Mouse (Mus musculus) layer of hippocampus, adult 18-20 months (tissue): ENCODE results near the gene Samd1. TPM values are rescaled to one million over a fixed set of nuclear protein-coding genes. Genes with fewer than 3 reads are reported as not detected.

Experiments used
- DNase-seq, 2 experiments: peaks; one replicate each; pipeline ENCODE4 v3.0.0; 2022; ENCODE audit warnings: low spot score in 2 of 2
- microRNA-seq, 2 experiments: library from miRNA; unstranded; fragments of <30 nt; microRNA quantifications; one replicate each; pipeline ENCODE4 v1.2.0; 2021
- total RNA-seq, 2 experiments: library from RNA; stranded (reverse); gene quantifications; 2 replicates each; pipeline ENCODE4 v1.2.3; 2021

The Samd1 gene
- total RNA-seq, 2 experiments from 2014 or later: 42.1 to 44.4 TPM

DNA sequence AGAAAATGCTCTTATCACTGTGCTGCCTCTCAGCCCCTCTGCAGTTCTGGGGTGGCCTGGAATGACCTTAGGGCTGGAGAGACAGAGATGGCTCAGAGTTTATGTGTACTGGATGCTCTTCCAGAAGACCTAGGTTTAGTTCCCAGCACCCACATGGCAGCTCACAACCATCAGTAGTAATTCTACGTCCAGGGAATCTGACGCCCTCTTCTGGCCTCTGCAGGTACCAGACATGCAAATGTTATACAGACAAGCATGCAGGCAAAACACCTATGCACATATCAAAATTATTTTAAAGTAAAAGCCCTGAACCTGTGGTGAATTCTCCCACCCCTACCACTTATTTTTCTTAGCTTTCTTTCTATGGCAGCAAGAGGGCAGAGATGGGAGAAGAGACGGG lies 49.0 kb downstream of the Samd1 start:
- no peak for DNase-seq

DNA sequence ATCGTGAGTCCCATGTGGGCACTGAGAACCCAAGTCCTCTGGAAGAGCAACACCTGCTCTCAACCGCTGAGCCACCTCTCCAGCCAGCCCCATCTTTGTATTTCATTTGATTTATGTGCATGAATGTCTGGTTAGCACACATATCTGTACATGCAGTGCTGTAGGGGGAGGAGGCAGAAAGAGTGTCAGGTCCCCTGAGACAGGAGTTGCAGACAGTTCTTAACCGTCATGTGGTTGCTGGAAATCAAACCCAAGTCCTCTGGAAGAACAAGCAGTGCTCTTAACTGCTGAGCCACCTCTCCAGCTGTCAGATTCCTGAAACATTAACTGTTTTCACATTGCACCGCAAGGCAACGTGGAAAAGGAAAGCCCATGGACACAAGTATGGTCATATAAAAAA lies 50.7 kb downstream of the Samd1 start:
- DNase-seq: no peak

Small RNA genes lying within 50 kb of the gene (microRNA-seq; reads per million reads assigned to microRNA genes)
- gene Mir1199 (0.98 to 0.99 reads per million in 2 experiments), gene Mir8111 (5.4 to 11.7 reads per million in 2 experiments)

Other genes starting within 250 kb of the Samd1 start
- 100 to 1,000 TPM; 306 to 309 TPM for gene Adgrl1, start 97.6 kb upstream of the Samd1 start, total RNA-seq
- under 1 TPM; 0.68 to 0.72 TPM for gene Gm10644, start 42.5 kb upstream of the Samd1 start, total RNA-seq
- under 1 TPM; 0.36 to 0.47 TPM for gene Asf1b, start 42.2 kb upstream of the Samd1 start, total RNA-seq
- gene Prkaca, start 24.7 kb upstream of the Samd1 start, total RNA-seq: 100 to 1,000 TPM; 274 to 277 TPM
- gene 1700067K01Rik, start 3.8 kb downstream of the Samd1 start, total RNA-seq: under 1 TPM; 0.50 to 0.61 TPM
- gene 2210011C24Rik, start 14.5 kb downstream of the Samd1 start, total RNA-seq: 1 to 10 TPM in 1 of 2 experiments, under 1 TPM in 1; 0.63 to 2.0 TPM
- gene Palm3, start 23.8 kb downstream of the Samd1 start, total RNA-seq: 1 to 10 TPM; 3.5 to 4.1 TPM
- 1 to 10 TPM; 1.6 to 1.9 TPM for gene Il27ra, start 44.9 kb downstream of the Samd1 start, total RNA-seq
- not detected for gene Rln3, start 47.3 kb downstream of the Samd1 start, total RNA-seq
- gene Gm10643, start 67.5 kb downstream of the Samd1 start, total RNA-seq: 1 to 10 TPM; 4.9 to 5.6 TPM
- 10 to 100 TPM; 27.3 to 28.1 TPM for gene Rfx1, start 69.2 kb downstream of the Samd1 start, total RNA-seq
- gene Dcaf15, start 107.1 kb downstream of the Samd1 start, total RNA-seq: 10 to 100 TPM; 16.9 to 17.6 TPM
- not detected for gene Podnl1, start 128.3 kb downstream of the Samd1 start, total RNA-seq
- gene Cc2d1a, start 150.3 kb downstream of the Samd1 start, total RNA-seq: 10 to 100 TPM; 57.4 to 61.0 TPM
- 1 to 10 TPM; 3.1 to 3.2 TPM for gene 4930432K21Rik, start 150.4 kb downstream of the Samd1 start, total RNA-seq
- 1 to 10 TPM; 2.3 to 2.7 TPM for gene Nanos3, start 187.5 kb downstream of the Samd1 start, total RNA-seq
- 10 to 100 TPM; 17.0 to 17.3 TPM for gene Zswim4, start 239.4 kb downstream of the Samd1 start, total RNA-seq